Mouse (Mus musculus): Measurements from ENCODE around the gene Fmo1. TPM values are rescaled to one million over a fixed set of nuclear protein-coding genes. Genes with fewer than 3 reads are reported as not detected.
A peak's percentile ranks its signal among the peaks of the same experiment; 100 is the strongest.
"Not testable (repeated sequence)": the region's sequence is repeated elsewhere in the genome, so short reads cannot be mapped to it uniquely, and the experiment has no call there.

The Fmo1 gene
- polyA plus RNA-seq, 1 experiment from 2014 or later: 15.9 TPM

- WGBS: 70% methylated on average over 4 of the region's 4 CpGs
- H3K4me3 ChIP-seq (replicated peaks): no peak overlapping the region
- no peaks in the 10 kb centered on the region for H3K27me3 ChIP-seq
- no peak overlapping the region for H3K27ac ChIP-seq
- no peaks in the 10 kb centered on the region for H3K9me3 ChIP-seq
- ATAC-seq (ENCODE audit: low FRiP score): no peak
- H3K36me3 ChIP-seq (replicated peaks): no peaks in the 10 kb centered on the region
- no peaks in the 10 kb centered on the region for H3K4me1 ChIP-seq
- H3K4me2 ChIP-seq: no peak overlapping the region
- H3K9ac ChIP-seq: no peak overlapping the region
Observed at GRCm38 (mm10) chr1:162814932-162815331, 51.5 kb downstream of the Fmo1 start.

DNA sequence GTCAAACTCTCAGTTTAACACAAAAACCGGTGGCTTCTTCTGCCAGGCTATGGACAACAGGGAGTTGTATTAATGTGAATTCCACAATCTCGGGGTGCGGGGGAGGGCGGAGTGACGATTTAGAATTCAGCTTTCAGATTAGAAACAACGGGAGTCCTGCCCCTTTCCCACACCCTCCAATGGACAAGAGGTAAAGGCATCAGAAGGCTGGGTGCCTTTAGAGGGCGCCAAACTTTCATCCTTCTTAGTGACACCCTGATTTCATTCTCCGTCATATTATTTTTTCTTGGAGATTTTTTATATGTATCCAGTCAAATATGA, 52.6 kb downstream of the Fmo1 start, which contains the start of gene Fmo4:
Gene Fmo4, minus strand, starts transcription at position 137 of the 321 bp plus-strand sequence.
- H3K27me3 ChIP-seq: no peaks in the 10 kb centered on the region
- H3K36me3 ChIP-seq (replicated peaks): no peaks in the 10 kb centered on the region
- H3K27ac ChIP-seq: no peak within 1 kb of the TSS
- 0 out of 2 replicates have a peak, but pooled peaks have one; percentile 11 for ATAC-seq (ENCODE audit: low FRiP score)
- H3K9me3 ChIP-seq: no peaks in the 10 kb centered on the region
- H3K4me3 ChIP-seq (replicated peaks): no peak within 1 kb of the TSS
- no peaks in the 10 kb centered on the region for H3K4me1 ChIP-seq
- H3K4me2 ChIP-seq: no peak within 1 kb of the TSS
- H3K9ac ChIP-seq: no peak within 1 kb of the TSS
- WGBS: 41% methylated on average over 8 of the region's 8 CpGs

DNA sequence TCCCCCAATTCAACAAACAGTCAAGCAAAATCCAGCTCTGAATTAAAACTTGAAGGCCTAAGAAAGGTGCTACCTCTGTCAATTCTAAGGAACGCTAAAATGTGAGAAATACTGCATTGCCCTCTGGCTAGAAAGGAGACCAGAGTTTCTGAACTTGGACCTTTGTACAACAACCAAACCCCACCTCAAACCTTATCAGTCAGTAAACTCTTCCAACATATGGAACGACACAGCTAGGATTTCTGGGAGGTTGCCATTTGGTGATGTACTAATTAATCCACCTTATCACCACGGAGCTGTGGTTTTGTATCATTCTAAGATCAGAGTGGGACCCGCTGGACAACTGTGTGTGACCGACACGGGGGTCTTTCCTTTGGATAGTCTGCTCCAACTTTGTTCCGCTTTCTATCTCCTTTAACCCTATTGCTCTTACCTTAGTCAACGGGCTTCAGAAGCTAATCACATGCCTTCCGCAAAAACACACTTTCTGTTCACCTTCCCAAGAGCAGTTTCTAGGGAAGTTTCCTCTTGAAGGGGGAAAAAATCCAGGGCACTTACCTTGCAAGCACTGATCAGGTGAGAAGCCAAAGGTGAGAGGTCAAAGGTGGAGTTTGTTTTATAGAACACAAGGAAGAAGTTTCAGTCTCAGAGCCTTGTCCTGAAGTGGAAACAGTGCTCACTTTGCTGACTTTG, 53.1 kb downstream of the Fmo1 start:
- H3K4me2 ChIP-seq: no peak overlapping the region
- no peaks in the 10 kb centered on the region for H3K4me1 ChIP-seq
- no peak overlapping the region for H3K4me3 ChIP-seq (replicated peaks)
- H3K27ac ChIP-seq: no peak overlapping the region
- no peaks in the 10 kb centered on the region for H3K9me3 ChIP-seq
- H3K9ac ChIP-seq: no peak overlapping the region
- ATAC-seq (ENCODE audit: low FRiP score): 0 out of 2 replicates have a peak, but pooled peaks have one; percentile 17
- no peaks in the 10 kb centered on the region for H3K36me3 ChIP-seq (replicated peaks)
- H3K27me3 ChIP-seq: no peaks in the 10 kb centered on the region
- WGBS: 93% methylated on average over 9 of the region's 9 CpGs

DNA sequence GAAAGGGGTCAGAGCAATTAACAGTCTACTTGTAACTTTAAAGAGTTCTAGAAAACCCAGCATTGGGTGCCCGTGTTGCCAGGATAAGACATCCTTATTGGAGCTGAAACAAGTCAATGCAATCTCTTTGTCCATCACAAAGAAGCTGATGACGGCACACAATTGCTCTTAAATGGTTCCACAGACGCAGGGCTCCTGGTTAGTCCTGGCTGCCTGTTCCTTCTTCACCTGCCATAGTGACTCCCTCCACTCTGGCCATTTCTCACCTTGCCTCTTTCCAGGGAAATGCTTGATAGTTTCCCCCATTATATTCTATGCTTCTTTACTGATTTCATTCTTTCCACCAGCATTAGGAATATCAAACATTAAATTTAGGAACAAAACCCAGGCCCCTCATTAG, 57.9 kb downstream of the Fmo1 start:
- H3K9ac ChIP-seq: no peak overlapping the region
- H3K4me2 ChIP-seq: no peak overlapping the region
- H3K27ac ChIP-seq: no peak overlapping the region
- no peaks in the 10 kb centered on the region for H3K4me1 ChIP-seq
- ATAC-seq (ENCODE audit: low FRiP score): no peak
- H3K27me3 ChIP-seq: no peaks in the 10 kb centered on the region
- 66% methylated on average over 3 of the region's 3 CpGs for WGBS
- no peak overlapping the region for H3K4me3 ChIP-seq (replicated peaks)
- H3K9me3 ChIP-seq: no peaks in the 10 kb centered on the region
- H3K36me3 ChIP-seq (replicated peaks): no peaks in the 10 kb centered on the region

DNA sequence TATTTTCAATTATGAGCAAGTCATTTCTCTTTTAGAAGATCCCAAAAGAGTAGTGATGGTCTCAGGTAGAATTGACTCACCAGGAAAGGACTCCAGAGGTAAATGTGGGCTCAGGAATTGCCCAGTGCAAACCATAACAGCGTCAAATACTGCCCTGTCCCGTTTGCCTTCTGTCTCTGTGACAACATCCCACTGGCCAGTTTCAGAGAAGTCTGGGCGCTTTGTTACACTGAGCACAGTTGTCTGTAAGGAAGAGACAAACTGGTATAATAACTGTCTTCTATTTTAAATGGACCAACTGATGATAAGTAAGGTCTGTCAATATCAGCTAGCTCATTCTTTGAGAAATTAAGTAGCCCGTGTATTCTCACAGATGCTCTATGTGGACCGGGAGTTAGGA, 59.0 kb downstream of the Fmo1 start:
- H3K4me3 ChIP-seq (replicated peaks): no peak overlapping the region
- ATAC-seq (ENCODE audit: low FRiP score): no peak
- 92% methylated on average over 5 of the region's 5 CpGs for WGBS
- no peaks in the 10 kb centered on the region for H3K4me1 ChIP-seq
- no peaks in the 10 kb centered on the region for H3K9me3 ChIP-seq
- no peak overlapping the region for H3K27ac ChIP-seq
- no peak overlapping the region for H3K9ac ChIP-seq
- no peak overlapping the region for H3K4me2 ChIP-seq
- no peaks in the 10 kb centered on the region for H3K27me3 ChIP-seq
- no peaks in the 10 kb centered on the region for H3K36me3 ChIP-seq (replicated peaks)

DNA sequence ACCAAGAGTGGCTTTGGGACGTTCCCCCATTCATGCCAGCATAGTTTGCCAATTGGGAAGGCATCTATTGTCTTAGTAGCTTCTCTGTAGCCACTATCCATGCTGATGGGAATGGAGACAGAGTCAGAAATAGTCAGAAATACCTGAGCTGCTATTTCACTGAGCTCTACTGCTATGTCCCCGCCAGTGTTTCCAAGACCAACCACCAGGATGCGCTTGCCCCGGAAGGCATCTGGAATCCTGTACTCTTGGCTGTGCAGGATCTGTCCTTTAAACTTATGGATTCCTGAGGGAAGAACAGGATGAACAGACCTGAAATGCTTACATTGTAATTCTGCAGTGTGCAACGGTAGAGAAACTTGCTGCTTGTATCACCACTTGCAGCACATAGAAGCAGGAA, 61.4 kb downstream of the Fmo1 start:
- no peak for ATAC-seq (ENCODE audit: low FRiP score)
- no peak overlapping the region for H3K4me2 ChIP-seq
- no peak overlapping the region for H3K27ac ChIP-seq
- no peaks in the 10 kb centered on the region for H3K4me1 ChIP-seq
- H3K9ac ChIP-seq: no peak overlapping the region
- H3K9me3 ChIP-seq: no peaks in the 10 kb centered on the region
- no peaks in the 10 kb centered on the region for H3K27me3 ChIP-seq
- H3K36me3 ChIP-seq (replicated peaks): no peaks in the 10 kb centered on the region
- 52% methylated on average over 5 of the region's 5 CpGs for WGBS
- no peak overlapping the region for H3K4me3 ChIP-seq (replicated peaks)

GRCm38 (mm10) chr1:162796441-162796840, 70.0 kb downstream of the Fmo1 start:
- no peak overlapping the region for H3K9ac ChIP-seq
- no peaks in the 10 kb centered on the region for H3K4me1 ChIP-seq
- no peak overlapping the region for H3K27ac ChIP-seq
- H3K4me3 ChIP-seq (replicated peaks): no peak overlapping the region
- H3K9me3 ChIP-seq: no peaks in the 10 kb centered on the region
- no peaks in the 10 kb centered on the region for H3K36me3 ChIP-seq (replicated peaks)
- ATAC-seq (ENCODE audit: low FRiP score): no peak
- no peak overlapping the region for H3K4me2 ChIP-seq
- H3K27me3 ChIP-seq: no peaks in the 10 kb centered on the region

DNA sequence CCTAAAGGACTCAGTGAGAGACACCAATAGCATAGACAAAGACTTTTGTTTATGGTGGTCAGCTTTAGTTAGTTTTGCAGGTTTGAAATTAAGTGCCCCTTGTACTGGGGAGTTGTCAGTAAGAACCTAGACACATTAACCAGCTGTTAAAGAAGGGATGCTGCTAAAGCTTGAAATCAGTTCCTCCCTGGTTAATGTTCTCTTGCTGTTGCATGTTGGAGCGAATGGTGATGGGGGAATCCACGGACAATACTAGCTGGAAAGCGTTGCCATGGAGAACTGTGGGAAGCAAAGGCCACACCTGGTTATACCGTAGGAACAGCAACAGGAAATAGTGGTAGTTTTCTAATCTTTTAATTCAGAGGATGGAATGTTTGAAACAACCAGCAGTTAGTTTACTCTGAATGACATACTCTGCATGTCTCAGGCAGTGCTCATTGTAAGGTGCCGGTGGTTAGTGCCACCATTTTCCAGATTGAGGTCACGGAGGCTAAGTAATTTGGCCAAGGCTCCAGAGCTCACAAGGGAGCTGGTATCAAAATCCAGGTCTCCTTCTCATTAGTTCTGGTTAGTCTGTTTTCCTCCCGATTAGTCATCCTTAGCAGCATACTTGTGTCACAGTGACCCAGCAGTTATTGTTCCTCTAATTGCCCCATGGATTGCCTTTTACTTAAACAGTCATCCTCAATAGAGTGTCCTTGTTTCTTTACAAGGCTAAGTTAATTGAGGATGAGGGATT, 73.9 kb downstream of the Fmo1 start:
- Histone ChIP-seq H3K27me3 (no peaks in the 10 kb centered on the region), H3K9me3 (no peaks in the 10 kb centered on the region), H3K4me1 (no peaks in the 10 kb centered on the region), H3K27ac (no peak overlapping the region), H3K36me3 (replicated peaks) (no peaks in the 10 kb centered on the region), H3K4me2 (no peak overlapping the region), H3K9ac (no peak overlapping the region), H3K4me3 (replicated peaks) (no peak overlapping the region)
- WGBS: 50% methylated on average over 7 of the region's 7 CpGs
- no peak for ATAC-seq (ENCODE audit: low FRiP score)

- 85% methylated on average over 4 of the region's 4 CpGs for whole genome bisulfite sequencing
- Histone ChIP-seq H3K9ac (no peak overlapping the region), H3K36me3 (replicated peaks) (no peaks in the 10 kb centered on the region), H3K27me3 (no peaks in the 10 kb centered on the region), H3K9me3 (no peaks in the 10 kb centered on the region), H3K27ac (no peak overlapping the region), H3K4me2 (no peak overlapping the region), H3K4me3 (replicated peaks) (no peak overlapping the region), H3K4me1 (no peaks in the 10 kb centered on the region)
- no peak for ATAC-seq (ENCODE audit: low FRiP score)
Observed at GRCm38 (mm10) chr1:162785222-162785621, 81.2 kb downstream of the Fmo1 start.

- 83% methylated on average over 7 of the region's 7 CpGs for WGBS
- H3K27me3 ChIP-seq: no peaks in the 10 kb centered on the region
- no peaks in the 10 kb centered on the region for H3K9me3 ChIP-seq
- no peaks in the 10 kb centered on the region for H3K4me1 ChIP-seq
- H3K36me3 ChIP-seq (replicated peaks): no peaks in the 10 kb centered on the region
- H3K4me3 ChIP-seq (replicated peaks): no peak overlapping the region
- ATAC-seq (ENCODE audit: low FRiP score): no peak
- no peak overlapping the region for H3K4me2 ChIP-seq
- no peak overlapping the region for H3K27ac ChIP-seq
- H3K9ac ChIP-seq: no peak overlapping the region
Observed at GRCm38 (mm10) chr1:162783669-162784248, 82.7 kb downstream of the Fmo1 start.

DNA sequence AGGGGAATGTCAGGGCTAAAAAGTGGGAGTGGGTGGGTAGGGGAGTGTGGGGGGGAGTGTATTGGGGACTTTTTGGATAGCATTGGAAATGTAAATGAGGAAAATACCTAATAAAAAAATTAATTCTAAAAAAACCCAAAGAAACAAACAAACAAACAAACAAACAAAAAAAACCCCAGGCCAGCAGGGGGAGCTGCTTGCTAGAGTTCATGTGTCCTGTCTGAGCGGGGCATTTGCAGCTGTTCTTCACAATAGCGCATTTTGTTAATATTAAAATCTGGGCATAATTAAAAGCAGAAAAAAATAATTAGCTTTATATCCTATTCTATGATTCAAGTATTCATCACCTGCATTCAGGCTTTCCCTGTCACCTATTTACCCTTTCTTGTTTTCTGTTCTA, 85.4 kb downstream of the Fmo1 start:
- H3K4me1 ChIP-seq: not testable (repeated sequence)
- 88% methylated on average over 2 of the region's 2 CpGs for WGBS

More for the DNA sequence above, 85.4 kb downstream of the Fmo1 start:
- not testable (repeated sequence) for ATAC-seq (ENCODE audit: low FRiP score); H3K4me2 ChIP-seq; H3K36me3 ChIP-seq (replicated peaks); H3K9me3 ChIP-seq; H3K27me3 ChIP-seq; H3K4me3 ChIP-seq (replicated peaks); H3K27ac ChIP-seq; H3K9ac ChIP-seq

Data from forebrain, embryonic 12.5 days (tissue).